Mouse (Mus musculus) hindlimb bud, embryonic 11.5 days (tissue): ENCODE results near the gene Spaca6.

Experiments
- DNase-seq: peaks from one replicate; pipeline ENCODE4 v3.0.0-alpha.2; 2012; ENCODE audit warnings: low read depth, low spot score; ENCODE audit errors: extremely low spot score

The Spaca6 gene

DNA sequence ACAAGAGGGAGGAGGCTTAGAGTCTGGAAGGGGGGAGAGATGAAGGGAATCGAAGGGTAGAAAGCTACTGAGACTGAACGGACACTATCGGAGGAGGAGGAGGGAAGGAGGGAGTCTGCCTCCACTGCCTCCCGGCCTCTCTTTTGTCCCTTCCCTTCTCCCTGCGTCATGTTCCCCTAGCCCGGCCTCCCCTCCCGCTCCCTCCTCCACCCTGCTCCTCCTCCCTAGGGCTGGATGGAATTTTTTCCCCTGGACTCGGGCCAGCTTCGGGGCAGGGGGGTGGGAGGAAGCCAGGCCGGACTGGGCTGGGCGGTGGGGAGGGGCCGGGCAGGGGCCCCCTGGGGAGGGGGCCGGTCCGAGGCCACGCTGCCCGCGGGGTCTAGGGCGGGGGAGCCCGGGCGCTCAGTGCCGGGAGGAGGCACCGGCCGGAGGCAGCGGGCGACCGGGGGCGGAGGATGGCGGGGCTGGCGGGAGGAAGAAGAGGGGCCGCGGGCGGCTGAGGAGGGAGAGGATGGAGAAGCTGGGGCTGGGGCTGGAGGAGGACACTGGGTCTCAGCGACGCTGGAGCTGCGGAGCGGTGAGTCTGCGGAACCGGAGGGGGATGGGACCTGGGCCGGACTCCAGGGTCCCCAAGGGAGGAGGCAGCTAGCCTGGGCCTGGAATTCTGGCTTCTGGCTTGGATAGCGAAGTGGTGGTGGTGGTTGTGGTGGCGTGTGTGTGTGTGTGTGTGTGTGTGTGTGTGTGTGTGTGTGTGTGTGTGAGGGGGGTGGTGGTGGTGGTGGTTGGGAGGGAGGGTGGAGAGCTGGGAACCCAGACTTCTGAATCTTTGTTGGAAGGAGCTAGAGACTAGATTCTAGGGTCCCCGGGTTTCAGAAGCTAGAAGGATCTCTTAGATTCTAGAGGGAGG lies at the start of gene Spaca6:
Spaca6 (plus strand) TSS at position 408 of the 907 bp plus-strand sequence.
- no peak for DNase-seq

DNA sequence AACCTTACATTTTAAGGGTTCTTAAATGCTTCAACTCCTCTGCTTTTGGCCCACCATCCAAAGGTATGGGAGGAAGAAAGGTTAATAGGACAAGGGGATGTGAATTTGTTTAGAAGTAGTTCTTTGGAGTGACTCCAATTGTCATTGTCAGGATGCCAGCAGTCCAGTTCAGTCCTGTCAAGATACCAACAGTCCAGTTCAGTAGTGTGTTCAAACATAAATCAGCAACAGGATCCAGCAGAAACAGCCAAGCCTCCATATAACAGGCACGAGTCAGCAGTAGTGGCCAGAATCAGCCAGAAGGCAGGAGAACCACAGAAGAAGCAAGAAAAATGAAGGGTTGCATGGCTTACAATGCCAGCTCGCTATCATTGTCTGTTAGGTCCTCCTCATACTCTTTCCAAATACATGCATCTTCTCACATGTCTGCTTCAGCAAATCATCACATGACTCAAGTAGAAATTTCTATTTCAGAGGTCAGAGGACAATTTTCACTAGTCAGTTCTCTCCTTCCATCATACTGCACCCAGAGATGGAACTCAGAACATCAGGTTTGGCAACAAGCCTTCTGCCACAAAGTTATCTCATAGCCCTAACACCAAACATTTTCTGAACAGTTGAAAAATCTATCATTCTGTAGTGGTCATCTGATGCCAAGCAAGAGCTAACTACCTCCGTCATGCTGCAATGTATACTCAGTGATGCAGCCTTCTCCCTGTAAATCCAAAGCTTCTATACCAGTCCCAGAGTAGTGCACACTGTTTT lies 35.9 kb upstream of the Spaca6 start:
- no peak for DNase-seq

DNA sequence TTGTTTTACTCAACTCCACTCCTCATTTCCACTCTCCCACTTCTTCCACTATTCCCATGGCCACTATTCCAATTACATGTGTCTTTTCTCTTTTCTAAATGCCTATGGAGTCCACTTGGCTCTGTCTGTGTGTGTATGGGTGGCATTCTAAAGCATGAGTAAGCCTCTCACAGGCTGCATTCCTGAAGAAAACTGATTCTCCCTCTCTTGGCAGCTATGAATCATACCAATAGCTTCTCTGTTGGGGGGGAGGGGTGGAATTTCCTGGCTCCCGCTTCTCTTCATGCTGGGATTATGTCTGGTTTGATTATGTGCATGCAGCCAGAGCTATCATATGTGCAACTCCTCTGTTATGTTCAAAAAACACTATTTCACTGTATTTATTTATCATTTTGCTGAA lies 34.4 kb upstream of the Spaca6 start:
- no peak for DNase-seq

GRCm38 (mm10) chr17:17795527-17795926 lies 31.4 kb upstream of the Spaca6 start:
- DNase-seq = no peak

- DNase-seq = no peak
Measured at GRCm38 (mm10) chr17:17823612-17824336, 3.2 kb upstream of the Spaca6 start.

GRCm38 (mm10) chr17:17825921-17826591 lies 902 bp upstream of the Spaca6 start:
- no peak for DNase-seq

DNA sequence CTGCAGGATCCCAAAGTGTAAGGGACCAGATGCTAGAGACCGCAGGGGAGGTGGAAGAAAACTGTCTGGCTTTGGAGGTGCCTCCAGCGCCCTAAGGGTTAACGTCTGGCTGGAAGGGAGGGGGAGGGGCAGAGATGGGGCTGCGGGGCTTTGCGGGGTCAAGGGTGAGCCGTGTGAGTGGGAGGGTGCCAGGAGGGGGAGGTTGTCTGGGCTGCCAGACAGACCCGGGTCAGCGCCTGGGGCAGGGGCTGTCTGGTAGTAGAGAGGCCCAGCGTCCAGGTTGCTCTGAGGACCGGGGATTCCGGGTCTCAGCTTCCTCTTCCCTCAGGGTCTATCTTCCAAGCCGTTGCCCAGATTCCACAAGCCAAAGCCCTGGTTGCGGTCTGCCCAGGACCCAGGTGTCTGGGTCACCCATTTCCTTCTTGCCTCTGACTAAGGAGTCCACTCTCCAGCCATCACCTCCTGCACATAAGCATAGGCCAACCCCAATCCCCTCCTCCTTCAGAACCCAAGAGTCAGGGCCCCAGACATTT lies 766 bp downstream of the Spaca6 start:
- DNase-seq = no peak

GRCm38 (mm10) chr17:17828191-17828981 lies 1.4 kb downstream of the Spaca6 start:
- DNase-seq = no peak

GRCm38 (mm10) chr17:17829052-17829785 lies 2.3 kb downstream of the Spaca6 start:
- DNase-seq = no peak

DNA sequence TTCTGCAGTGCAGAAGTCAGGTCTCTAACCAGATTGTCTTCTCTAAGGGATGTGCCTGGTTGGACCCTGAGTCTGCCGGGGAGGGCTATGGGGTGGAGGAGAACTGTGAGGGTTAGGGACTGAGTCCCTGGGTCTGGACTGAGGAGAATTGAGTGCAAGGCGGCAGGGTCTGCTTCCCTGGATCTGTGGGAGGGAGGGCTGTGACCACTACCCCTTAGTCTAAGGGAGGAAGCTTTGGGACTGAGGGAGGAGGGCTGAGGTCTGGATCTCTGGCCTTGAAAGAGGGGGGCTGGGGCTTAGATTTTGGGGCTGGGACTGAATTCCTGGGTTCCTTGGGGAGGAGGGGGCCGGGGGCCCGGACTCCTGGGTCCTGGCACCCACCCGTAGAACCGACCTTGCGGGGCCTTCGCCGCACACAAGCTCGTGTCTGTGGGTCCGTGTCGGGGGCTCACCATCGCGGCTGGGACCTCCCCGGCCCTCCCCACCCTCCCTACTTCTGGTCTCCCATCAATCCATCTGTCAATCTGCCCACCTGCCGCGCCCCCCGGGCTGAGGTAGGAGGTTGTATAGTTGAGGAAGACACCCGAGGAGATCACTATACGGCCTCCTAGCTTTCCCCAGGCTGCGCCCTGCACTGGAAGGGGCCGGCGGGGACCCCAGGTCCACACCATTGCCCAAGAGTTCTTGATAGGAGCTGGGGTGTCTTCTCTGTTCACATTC lies 3.0 kb downstream of the Spaca6 start:
- no peak for DNase-seq

GRCm38 (mm10) chr17:17830731-17831130 lies 3.8 kb downstream of the Spaca6 start:
- no peak for DNase-seq

DNA sequence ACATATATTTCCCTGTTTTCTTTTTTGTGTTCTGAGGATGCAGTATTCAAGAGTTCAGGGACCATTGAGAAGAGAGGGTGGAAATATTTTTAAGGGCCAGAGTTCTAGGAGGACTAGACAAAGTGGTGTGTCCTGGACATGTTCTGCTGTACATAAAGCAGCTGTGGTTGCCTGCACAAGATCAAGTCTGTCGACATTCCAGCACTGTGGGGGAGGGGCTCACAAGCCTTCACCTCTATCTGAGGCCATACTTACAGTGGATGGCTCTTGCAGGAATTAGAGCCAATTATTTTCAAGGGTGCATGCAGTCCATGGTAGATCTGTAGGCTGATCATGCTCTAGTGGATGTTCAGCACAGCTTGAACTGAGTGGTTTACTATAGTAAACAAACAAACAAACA lies 7.9 kb downstream of the Spaca6 start:
- no peak for DNase-seq

- no peak for DNase-seq
Measured at GRCm38 (mm10) chr17:17836101-17836500, 9.1 kb downstream of the Spaca6 start.

DNA sequence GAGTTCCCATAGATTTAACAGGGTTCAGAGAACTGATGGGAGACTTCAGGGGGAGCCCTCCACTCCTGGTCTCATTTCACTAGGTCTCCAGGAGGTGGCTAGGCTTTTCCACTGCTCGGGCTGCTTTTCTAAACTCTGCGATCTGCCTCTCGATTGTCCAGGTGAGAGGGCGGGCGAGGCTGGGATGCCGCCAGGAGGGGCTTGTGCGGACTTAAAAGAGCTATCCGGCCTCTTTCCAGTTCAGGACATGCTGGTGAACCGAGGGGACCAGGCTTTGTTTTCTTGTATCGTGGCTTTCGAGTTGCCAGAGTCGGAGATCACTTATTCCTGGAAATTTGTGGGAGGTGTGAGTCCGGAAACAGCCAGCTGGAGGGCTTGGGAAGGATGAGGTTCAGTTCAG lies 10.5 kb downstream of the Spaca6 start:
- DNase-seq = no peak

- no peak for DNase-seq
Measured at GRCm38 (mm10) chr17:17837919-17838701, 11.2 kb downstream of the Spaca6 start.

DNA sequence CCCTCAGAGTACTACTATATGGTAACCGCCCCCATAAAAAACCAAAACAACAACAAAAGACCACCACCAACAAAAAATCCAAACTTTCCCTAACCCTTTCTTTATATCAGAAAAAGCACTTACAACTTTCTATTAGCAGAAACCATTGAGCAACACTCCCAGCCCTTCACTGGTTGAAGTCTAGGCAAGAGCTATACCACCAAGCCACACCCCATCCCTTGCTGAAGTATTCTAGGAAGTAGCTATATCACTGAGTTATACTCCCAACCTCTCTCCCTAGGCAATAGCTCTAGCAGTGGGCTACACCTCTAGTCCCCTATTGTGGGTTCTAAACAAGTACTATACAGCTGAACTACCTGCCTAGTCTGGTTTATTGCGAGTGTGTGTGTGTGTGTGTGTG lies 12.3 kb downstream of the Spaca6 start:
- no peak for DNase-seq

DNA sequence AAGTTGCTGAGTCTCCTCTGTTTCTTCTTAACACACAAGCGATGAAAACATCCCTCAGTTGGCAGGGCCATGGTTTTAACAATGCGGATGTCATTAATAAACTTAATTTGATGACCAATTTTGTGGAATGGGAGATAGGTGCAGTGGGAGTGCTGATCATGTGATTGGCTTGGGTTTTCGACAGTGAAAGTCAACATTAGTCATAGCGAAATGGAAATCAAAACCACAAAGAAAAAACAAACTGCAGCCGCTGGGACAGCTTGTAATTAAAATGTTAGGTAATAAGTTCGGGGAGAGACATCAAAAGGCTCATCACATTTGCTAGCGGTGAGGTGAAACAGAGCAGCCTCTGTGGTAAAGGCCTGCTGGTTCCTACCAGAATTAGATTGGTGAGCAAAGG lies 13.8 kb downstream of the Spaca6 start:
- no peak for DNase-seq
